Mouse (Mus musculus): ENCODE measurements around the gene Ahnak.
"Not testable (repeated sequence)": the region's sequence is repeated elsewhere in the genome, so short reads cannot be mapped to it uniquely, and the experiment has no call there.

Gene Ahnak

GRCm38 (mm10) chr19:9044291-9044690 is 55.2 kb downstream of the Ahnak start:
- peak; percentile 18 to 26 for DNase-seq

- no peak for DNase-seq
Measured at GRCm38 (mm10) chr19:9047207-9047945, 58.3 kb downstream of the Ahnak start.

- no peak for DNase-seq
Measured at GRCm38 (mm10) chr19:9047946-9048387, 58.9 kb downstream of the Ahnak start.

- DNase-seq, result no peak
Measured at GRCm38 (mm10) chr19:9048981-9049687, 60.0 kb downstream of the Ahnak start.

GRCm38 (mm10) chr19:9050294-9051229 is 61.5 kb downstream of the Ahnak start:
- no peak for DNase-seq

GRCm38 (mm10) chr19:9051985-9052384 is 62.9 kb downstream of the Ahnak start:
- DNase-seq, result not testable (repeated sequence)

- DNase-seq, result no peak
Measured at GRCm38 (mm10) chr19:9052803-9053431, 63.8 kb downstream of the Ahnak start.

GRCm38 (mm10) chr19:9055153-9055552 is 66.1 kb downstream of the Ahnak start:
- DNase-seq, result peak; percentile 43 to 65

GRCm38 (mm10) chr19:9055703-9056355 is 66.7 kb downstream of the Ahnak start:
- DNase-seq, result no peak

- DNase-seq, result no peak
Measured at GRCm38 (mm10) chr19:9057679-9058078, 68.6 kb downstream of the Ahnak start.

- no peak for DNase-seq
Measured at GRCm38 (mm10) chr19:9058331-9058884, 69.3 kb downstream of the Ahnak start.

GRCm38 (mm10) chr19:9058944-9059343 is 69.9 kb downstream of the Ahnak start:
- DNase-seq, result no peak

GRCm38 (mm10) chr19:9059391-9059790 is 70.3 kb downstream of the Ahnak start:
- no peak for DNase-seq

GRCm38 (mm10) chr19:9060103-9060502 is 71.0 kb downstream of the Ahnak start:
- no peak for DNase-seq

- DNase-seq, result no peak
Measured at GRCm38 (mm10) chr19:9061221-9061893, 72.3 kb downstream of the Ahnak start.

GRCm38 (mm10) chr19:9062822-9063221 is 73.7 kb downstream of the Ahnak start:
- no peak for DNase-seq

- no peak for DNase-seq
Measured at GRCm38 (mm10) chr19:9063831-9064230, 74.7 kb downstream of the Ahnak start.

- DNase-seq, result peak; percentile 37 to 55
Measured at GRCm38 (mm10) chr19:9065621-9066561, 76.8 kb downstream of the Ahnak start.

GRCm38 (mm10) chr19:9067292-9067691 is 78.2 kb downstream of the Ahnak start:
- peak in 1 of 2 experiments; percentile 23 for DNase-seq
